Mouse (Mus musculus): ENCODE data around the gene Satb1.

DNA sequence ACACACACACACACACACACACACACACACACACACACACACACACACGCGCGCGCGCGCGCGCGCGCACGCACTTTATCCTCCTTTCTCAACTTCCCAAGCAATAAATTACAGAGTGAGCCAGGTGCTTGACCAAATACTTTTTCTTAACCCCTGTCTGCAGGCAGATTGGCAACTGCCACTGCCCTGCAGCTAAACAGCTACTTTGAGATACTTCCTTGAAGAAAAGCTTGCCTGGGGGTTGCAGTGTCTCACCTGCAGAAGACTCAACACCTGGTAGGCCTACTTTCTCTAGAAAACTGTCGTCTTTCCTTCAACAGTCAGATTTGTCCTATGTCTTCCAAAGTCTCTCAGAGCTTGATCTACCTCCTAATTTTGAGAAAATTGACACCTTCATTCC is 49.5 kb upstream of the Satb1 start:
- no peak for TF ChIP-seq GABPA (IDR thresholded peaks at IDR 0.05; ENCODE audit: insufficient replicate concordance, low read depth, low read length)
- TF ChIP-seq POLR2AphosphoS2 (IDR thresholded peaks at IDR 0.05; ENCODE audit: low read depth, low read length) = no peak
- no peak for TF ChIP-seq CTCF (conservative IDR thresholded peaks at IDR 0.05 in 1 of 2, IDR thresholded peaks at IDR 0.05 in 1 of 2; ENCODE audit: low read depth in 2 of 2, low read length in 2 of 2)
- TF ChIP-seq EP300 (IDR thresholded peaks at IDR 0.05; ENCODE audit: low read length) = no peak
- no peak for TF ChIP-seq MAX (IDR thresholded peaks at IDR 0.05; ENCODE audit: low read length)
- no peak for TF ChIP-seq MYC (IDR thresholded peaks at IDR 0.05; ENCODE audit: low read depth, low read length)
- no peak for TF ChIP-seq ZMIZ1 (IDR thresholded peaks at IDR 0.05; ENCODE audit: low read depth, low read length)

All from CH12.LX (cell line).